Mouse (Mus musculus) midbrain, embryonic 14.5 days (tissue): ENCODE results near the gene Etv6. TPM values are rescaled to one million over a fixed set of nuclear protein-coding genes. Genes with fewer than 3 reads are reported as not detected.

Experiments
- ATAC-seq: fragments of 200-750 bp; cut with Nextera tagmentation; 2 replicates; pipeline ENCODE4 v1.8.0; 2017; ENCODE audit warnings: moderate number of reproducible peaks, moderate library complexity; ENCODE audit not compliant: low FRiP score, low TSS enrichment
- DNase-seq: peaks from one replicate; pipeline ENCODE4 v3.0.0-alpha.2; 2015
- H3K27ac ChIP-seq: fragments of 300-500 bp; sonication (generic); replicated peaks from 2 replicates; pipeline ENCODE4 v1.5.1; 2014; ENCODE audit warnings: mild to moderate bottlenecking, low read depth, low read length, moderate library complexity
- H3K27me3 ChIP-seq: fragments of 300-500 bp; sonication (generic); 2 replicates; pipeline ENCODE4 v1.6.1; 2014; ENCODE audit warnings: low read length, control low read depth, mixed read lengths; ENCODE audit not compliant: control insufficient read depth, insufficient read depth
- H3K36me3 ChIP-seq: fragments of 300-500 bp; sonication (generic); 2 replicates; pipeline ENCODE4 v1.6.1; 2014; ENCODE audit warnings: low read length, control low read depth; ENCODE audit not compliant: control insufficient read depth, insufficient read depth
- H3K4me1 ChIP-seq: fragments of 300-500 bp; sonication (generic); 2 replicates; pipeline ENCODE4 v1.6.1; 2014; ENCODE audit warnings: mild to moderate bottlenecking, antibody characterized with exemption, low read length, control low read depth; ENCODE audit not compliant: control insufficient read depth, insufficient read depth
- H3K4me2 ChIP-seq: fragments of 300-500 bp; sonication (generic); 2 replicates; pipeline ENCODE4 v1.6.1; 2014; ENCODE audit warnings: mild to moderate bottlenecking, low read length, moderate library complexity
- H3K4me3 ChIP-seq: fragments of 300-500 bp; sonication (generic); replicated peaks from 2 replicates; pipeline ENCODE4 v1.5.1; 2014; ENCODE audit warnings: low read depth, low read length
- H3K9ac ChIP-seq: fragments of 300-500 bp; sonication (generic); replicated peaks from 2 replicates; pipeline ENCODE4 v1.6.1; 2014; ENCODE audit warnings: mild to moderate bottlenecking, low read length, moderate library complexity
- H3K9me3 ChIP-seq: fragments of 300-500 bp; sonication (generic); 2 replicates; pipeline ENCODE4 v1.6.1; 2016; ENCODE audit warnings: low read length, control low read depth, mixed read lengths; ENCODE audit not compliant: control insufficient read depth
- WGBS: fragments of 180-500 bp; shearing (Covaris S2); extraction: QIAGEN DNeasy Blood & Tissue Kit; methylation state at CpG from one replicate; pipeline ENCODE4 v1.1.7; 2014; 5-methylcytosine and 5-hydroxymethylcytosine counted together
- polyA plus RNA-seq: library from polyadenylated mRNA; unstranded; fragments of >200 nt; fragmentation: Nextera tagmentation; extraction: Ambion mirVana; gene quantifications from 2 replicates; pipeline ENCODE4 v1.2.1, GENCODE M21; 2014

Etv6 gene
- polyA plus RNA-seq, 1 experiment from 2014 or later, result 7.9 TPM

DNA sequence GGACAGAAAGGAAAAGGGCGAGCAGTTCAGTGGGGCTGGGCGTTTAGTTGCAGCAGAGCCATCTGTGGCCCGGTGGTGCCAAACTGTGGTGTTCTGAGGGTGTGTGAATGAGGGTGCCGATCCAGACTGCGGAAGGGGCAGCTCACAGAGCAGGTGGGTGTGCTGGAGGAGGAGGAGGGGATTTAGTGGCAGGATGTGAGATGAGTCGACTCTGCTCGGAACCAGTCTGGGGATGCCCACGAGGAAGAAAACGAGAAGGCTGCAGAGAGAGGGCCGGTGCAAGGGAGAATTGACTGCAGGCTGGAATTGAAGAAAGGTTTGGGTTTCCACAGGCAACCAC lies 24.0 kb downstream of the Etv6 start:
- Histone ChIP-seq H3K4me1 (no peaks in the 10 kb centered on the region), H3K4me2 (no peak overlapping the region), H3K9ac (no peak overlapping the region), H3K36me3 (no peaks in the 10 kb centered on the region), H3K27ac (no peak overlapping the region), H3K9me3 (no peaks in the 10 kb centered on the region), H3K27me3 (no peaks in the 10 kb centered on the region), H3K4me3 (no peak overlapping the region)
- DNase-seq, result no peak
- no peak for ATAC-seq
- 84% methylated on average over 10 of the region's 10 CpGs for WGBS

- no peak for DNase-seq
- Histone ChIP-seq H3K27ac (no peak overlapping the region), H3K27me3 (no peaks in the 10 kb centered on the region), H3K4me1 (no peaks in the 10 kb centered on the region), H3K4me2 (no peak overlapping the region), H3K9me3 (no peaks in the 10 kb centered on the region), H3K9ac (no peak overlapping the region), H3K36me3 (no peaks in the 10 kb centered on the region), H3K4me3 (no peak overlapping the region)
- ATAC-seq, result no peak
- 58% methylated on average over 9 of the region's 9 CpGs for WGBS
Observed at GRCm38 (mm10) chr6:134060036-134060435, 24.5 kb downstream of the Etv6 start.

GRCm38 (mm10) chr6:134060811-134061210 lies 25.3 kb downstream of the Etv6 start:
- no peak overlapping the region for H3K27ac ChIP-seq
- no peaks in the 10 kb centered on the region for H3K27me3 ChIP-seq
- H3K4me3 ChIP-seq, result no peak overlapping the region
- no peaks in the 10 kb centered on the region for H3K4me1 ChIP-seq
- H3K4me2 ChIP-seq, result no peak overlapping the region
- no peak overlapping the region for H3K9ac ChIP-seq
- H3K9me3 ChIP-seq, result no peaks in the 10 kb centered on the region
- no peaks in the 10 kb centered on the region for H3K36me3 ChIP-seq
- ATAC-seq, result no peak
- 86% methylated on average over 12 of the region's 12 CpGs for WGBS
- no peak for DNase-seq

DNA sequence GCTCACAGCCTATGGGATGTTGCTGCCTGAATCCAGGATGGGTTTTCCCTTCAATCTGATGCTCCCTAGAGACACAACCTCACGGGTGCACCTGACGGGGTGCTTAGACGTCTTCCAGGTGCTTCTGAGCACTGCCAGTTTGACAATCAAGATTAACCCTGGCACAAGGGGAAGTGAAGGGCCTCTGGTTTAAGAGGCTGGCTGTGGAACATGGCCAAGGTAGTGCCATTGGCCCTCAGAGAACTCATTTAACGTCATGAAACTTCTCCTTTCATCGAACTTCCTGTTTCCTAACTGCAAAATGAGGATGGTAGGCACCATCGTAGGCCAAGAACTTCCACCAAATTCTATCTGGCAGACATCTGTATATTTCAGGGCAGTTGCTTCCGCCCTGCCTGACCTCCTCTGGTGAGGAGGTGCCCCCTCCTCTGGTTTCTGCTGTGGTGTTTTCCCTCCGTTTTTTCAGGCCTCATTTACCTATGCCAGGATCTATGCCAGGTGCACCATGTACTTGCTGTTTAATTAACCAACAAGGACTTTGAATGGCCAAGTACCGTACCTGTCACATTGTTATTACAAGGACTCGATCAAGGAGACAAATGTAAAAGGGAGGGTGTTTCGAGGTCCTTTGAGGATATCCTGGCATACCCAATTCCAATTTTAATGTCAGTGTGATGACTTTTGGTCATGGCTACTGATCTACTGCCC lies 29.7 kb downstream of the Etv6 start:
- Histone ChIP-seq H3K27ac (no peak overlapping the region), H3K4me3 (no peak overlapping the region), H3K36me3 (no peaks in the 10 kb centered on the region), H3K4me1 (no peaks in the 10 kb centered on the region), H3K9ac (no peak overlapping the region), H3K9me3 (no peaks in the 10 kb centered on the region), H3K4me2 (no peak overlapping the region), H3K27me3 (no peaks in the 10 kb centered on the region)
- ATAC-seq, result no peak
- no peak for DNase-seq
- WGBS, result 92% methylated on average over 11 of the region's 11 CpGs

DNA sequence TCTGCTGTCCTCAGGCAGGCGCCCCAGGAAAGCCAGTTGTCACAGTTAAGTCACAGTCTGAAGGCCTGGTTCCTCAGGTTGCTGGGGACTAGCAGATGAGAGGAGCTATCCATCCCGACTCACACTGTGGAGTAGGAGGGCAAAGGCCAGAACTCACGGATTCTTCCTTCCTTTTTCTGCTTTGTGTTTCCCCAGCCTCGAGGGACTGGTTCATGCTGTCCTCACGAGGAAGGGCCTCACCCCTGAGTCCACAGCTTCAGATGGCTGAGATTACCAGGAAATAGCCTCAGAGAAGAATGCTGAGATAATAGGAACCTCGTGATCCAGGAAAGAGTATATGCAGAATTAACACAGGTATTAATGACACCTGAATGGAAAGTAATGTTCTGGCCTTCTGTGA lies 30.6 kb downstream of the Etv6 start:
- ATAC-seq, result no peak

GRCm38 (mm10) chr6:134066996-134067395 lies 31.5 kb downstream of the Etv6 start:
- 93% methylated on average over 4 of the region's 4 CpGs for WGBS
- Histone ChIP-seq H3K9me3 (no peaks in the 10 kb centered on the region), H3K9ac (no peak overlapping the region), H3K27ac (no peak overlapping the region), H3K36me3 (no peaks in the 10 kb centered on the region), H3K4me3 (no peak overlapping the region), H3K4me2 (no peak overlapping the region), H3K27me3 (no peaks in the 10 kb centered on the region), H3K4me1 (no peaks in the 10 kb centered on the region)
- DNase-seq (no peak), ATAC-seq (no peak)

More for the DNA sequence above, 30.6 kb downstream of the Etv6 start:
- no peak overlapping the region for H3K27ac ChIP-seq
- no peaks in the 10 kb centered on the region for H3K36me3 ChIP-seq
- DNase-seq, result no peak
- H3K4me2 ChIP-seq, result no peak overlapping the region
- H3K4me3 ChIP-seq, result no peak overlapping the region
- H3K9ac ChIP-seq, result no peak overlapping the region
- H3K9me3 ChIP-seq, result no peaks in the 10 kb centered on the region
- no peaks in the 10 kb centered on the region for H3K27me3 ChIP-seq
- H3K4me1 ChIP-seq, result no peaks in the 10 kb centered on the region
- 75% methylated on average over 6 of the region's 6 CpGs for WGBS

DNA sequence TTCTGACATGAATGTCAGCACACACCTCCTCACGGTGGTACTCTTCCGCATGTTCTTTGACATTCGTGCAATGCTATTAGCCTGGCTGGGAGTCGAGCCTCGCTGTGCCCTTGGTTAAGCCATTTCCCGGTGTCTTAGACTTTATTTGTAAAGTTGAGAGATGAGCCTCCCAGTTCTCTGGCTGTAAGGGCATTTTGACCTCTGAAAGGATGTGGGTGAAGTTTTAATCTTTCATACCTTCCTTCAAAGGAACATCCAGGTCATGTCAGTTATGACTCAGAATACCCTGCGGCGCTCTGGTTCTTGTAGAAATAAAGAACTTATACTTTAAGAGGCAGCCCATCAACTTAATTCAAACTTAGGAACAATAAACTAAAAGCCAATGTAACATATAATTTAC lies 32.0 kb downstream of the Etv6 start:
- Histone ChIP-seq H3K27ac (no peak overlapping the region), H3K4me2 (no peak overlapping the region), H3K9ac (no peak overlapping the region), H3K4me1 (no peaks in the 10 kb centered on the region), H3K36me3 (no peaks in the 10 kb centered on the region), H3K4me3 (no peak overlapping the region), H3K9me3 (no peaks in the 10 kb centered on the region), H3K27me3 (no peaks in the 10 kb centered on the region)
- 97% methylated on average over 8 of the region's 8 CpGs for WGBS
- ATAC-seq (no peak), DNase-seq (no peak)

DNA sequence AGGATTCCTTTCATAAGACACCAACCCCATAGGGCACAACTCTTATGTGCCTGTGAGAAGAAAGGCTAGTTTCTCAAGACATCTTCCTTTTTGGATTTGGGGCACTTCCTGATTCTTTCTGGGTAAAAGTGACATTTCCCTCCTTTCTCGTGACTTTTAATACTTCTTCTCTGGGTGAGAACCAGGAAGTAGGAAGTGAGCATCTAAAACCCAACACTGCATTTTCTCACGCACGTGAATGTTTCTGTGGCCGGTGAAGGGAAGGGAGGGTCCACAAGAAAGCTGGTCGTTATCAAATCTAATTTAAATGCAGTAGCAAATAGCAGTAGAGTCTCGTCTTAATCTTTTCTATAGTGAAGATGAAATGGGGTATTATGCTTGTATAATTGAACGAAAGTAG lies 36.9 kb downstream of the Etv6 start:
- Histone ChIP-seq H3K9ac (no peak overlapping the region), H3K4me2 (no peak overlapping the region), H3K36me3 (no peaks in the 10 kb centered on the region), H3K27me3 (no peaks in the 10 kb centered on the region), H3K27ac (no peak overlapping the region), H3K9me3 (no peaks in the 10 kb centered on the region), H3K4me3 (no peak overlapping the region), H3K4me1 (no peaks in the 10 kb centered on the region)
- WGBS, result 85% methylated on average over 7 of the region's 7 CpGs
- no peak for DNase-seq
- ATAC-seq, result no peak

- Histone ChIP-seq H3K9ac (no peak overlapping the region), H3K9me3 (no peaks in the 10 kb centered on the region), H3K4me1 (no peaks in the 10 kb centered on the region), H3K4me2 (no peak overlapping the region), H3K36me3 (no peaks in the 10 kb centered on the region), H3K27ac (no peak overlapping the region), H3K27me3 (no peaks in the 10 kb centered on the region), H3K4me3 (no peak overlapping the region)
- no peak for DNase-seq
- 88% methylated on average over 6 of the region's 6 CpGs for WGBS
- no peak for ATAC-seq
Observed at GRCm38 (mm10) chr6:134072906-134073305, 37.4 kb downstream of the Etv6 start.
